Mouse (Mus musculus) cerebellum, adult (tissue): ENCODE measurements around the gene Pin1rt1.

ENCODE experiments used
- ATAC-seq: cut with Nextera tagmentation; 2 replicates; pipeline ENCODE4 v1.9.2; 2017; ENCODE audit warnings: mild to moderate bottlenecking, moderate library complexity, mixed read lengths; ENCODE audit not compliant: insufficient number of reproducible peaks, low FRiP score, low TSS enrichment

Pin1rt1 gene

DNA sequence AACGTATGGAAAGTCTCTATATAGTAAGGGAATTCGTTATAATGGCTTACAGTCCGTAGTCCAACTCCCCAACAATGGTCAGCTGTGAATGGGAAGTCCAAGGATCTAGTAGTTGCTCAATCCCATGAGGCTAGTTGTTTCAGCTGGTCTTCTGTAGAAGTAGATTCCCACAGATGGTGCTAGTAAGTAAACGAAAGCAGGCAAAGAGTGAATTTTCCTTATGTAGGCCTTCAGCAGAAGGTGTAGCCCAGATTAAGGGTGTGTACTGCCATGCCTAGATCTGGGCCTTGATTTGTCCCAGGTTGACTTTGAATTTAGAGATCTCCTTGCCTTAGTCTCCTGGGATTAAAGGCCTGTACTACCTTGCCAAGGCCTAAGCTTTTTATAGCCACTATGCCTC lies at the start of gene Pin1rt1:
Gene Pin1rt1 (minus strand): TSS at position 101 of the 400 bp plus-strand sequence.
- ATAC-seq: no peak

DNA sequence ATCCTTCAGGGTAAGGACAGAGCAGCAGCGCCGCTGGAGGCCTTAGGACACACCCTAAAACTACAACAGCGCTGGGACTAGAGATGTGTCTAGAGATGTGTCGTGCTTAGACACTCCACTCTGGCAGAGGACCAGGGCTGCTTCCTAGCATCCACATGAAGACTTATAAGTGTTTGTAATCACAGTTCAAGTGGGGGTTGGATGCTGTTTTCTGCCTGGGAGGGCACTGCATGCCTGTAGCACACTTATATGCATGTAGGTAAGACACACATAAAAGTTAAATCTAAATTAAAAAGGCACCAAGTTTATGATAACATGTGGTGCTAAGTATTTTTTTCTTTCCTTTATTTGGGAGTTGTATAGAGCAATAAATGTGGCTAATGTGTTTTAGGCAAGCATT lies 47.8 kb upstream of the Pin1rt1 start:
- no peak for ATAC-seq

DNA sequence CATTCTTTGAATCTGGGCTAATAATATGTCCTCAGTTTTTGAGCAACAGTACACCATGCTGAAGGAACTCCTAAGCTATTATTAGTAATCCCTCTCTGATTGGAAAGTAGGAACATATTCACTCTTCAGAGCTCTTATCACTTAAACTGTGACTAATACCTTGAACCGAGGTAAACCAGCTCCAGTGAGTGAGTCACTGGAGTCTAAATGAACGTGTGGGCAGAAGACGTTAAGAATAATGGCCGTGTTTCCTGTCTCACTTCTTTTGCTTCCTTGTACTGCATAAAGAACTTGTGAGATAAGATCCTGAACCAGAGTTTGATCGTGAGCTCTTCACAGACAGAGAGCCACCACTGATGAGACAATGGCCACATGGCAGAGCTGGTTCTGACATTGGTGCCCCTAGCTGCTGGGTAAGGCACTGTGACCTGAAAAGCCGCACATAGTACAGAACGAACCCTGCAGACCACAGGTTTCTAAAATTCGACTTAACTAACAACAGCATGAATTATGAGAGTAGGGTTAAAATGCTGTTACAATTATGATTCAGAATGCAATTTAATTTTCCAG lies 47.0 kb upstream of the Pin1rt1 start:
- ATAC-seq: no peak

DNA sequence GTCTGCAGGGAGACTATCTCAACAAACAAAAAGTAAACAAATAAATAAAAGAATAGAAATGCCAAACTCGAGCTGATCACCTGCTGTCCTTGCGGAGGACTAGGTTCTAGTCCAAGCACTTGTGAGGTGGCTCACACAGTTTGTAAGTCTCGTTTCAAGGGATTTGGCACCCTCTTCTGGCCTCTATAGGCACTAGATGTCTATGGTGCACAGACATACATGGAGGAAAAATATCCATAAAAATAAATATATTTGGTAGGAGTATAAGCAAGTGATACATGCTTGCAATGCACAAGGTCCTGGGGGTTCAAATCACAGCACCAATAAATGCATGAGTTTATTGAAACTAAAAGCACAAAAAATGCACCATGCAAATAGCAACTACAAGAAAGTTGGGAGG lies 34.4 kb upstream of the Pin1rt1 start:
- ATAC-seq: no peak

DNA sequence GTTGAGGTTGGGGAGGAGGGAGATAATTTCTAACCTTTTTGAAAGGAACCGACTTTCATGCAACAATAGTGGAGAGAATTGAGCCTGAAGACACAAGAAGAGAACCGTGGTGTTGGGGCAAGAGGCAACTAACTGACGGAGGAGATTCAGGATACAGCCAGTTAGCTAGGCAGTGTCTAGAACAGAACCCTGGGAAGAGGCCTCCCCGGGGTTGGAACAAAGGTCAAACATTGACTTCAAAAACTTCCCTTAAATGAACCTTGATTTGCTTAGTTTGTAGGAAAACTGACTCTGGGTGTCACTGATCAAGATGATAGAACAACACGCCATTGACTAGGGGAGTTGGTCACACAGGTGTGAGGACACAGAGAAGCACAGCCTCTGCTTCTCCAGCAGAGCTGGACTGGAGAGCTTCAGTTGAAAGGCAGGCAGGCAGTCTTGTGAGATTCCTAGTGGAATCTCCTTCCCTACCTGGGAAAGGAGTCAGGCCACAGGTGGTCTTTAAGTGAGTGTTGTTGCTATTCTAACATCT lies 32.5 kb upstream of the Pin1rt1 start:
- no peak for ATAC-seq

DNA sequence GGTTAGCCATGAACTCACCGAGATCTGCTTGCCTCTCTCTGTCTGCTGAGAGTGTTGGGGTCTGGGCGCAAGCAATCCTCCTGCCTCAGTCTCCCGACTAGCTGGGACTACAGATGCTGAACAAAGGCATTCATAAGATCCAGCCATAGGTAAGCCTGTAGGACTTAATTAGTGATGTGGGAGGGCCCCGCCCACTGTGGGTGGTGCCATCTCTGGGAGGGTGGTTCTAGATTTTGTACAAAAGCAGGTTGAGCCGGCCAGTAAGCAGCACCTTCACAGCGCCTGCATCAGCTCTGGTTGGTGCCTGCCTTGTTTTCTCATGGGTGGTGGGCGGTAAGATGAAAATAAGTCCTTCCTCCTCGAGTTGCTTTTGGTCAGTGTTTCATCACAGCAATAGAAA lies 30.1 kb upstream of the Pin1rt1 start:
- no peak for ATAC-seq

DNA sequence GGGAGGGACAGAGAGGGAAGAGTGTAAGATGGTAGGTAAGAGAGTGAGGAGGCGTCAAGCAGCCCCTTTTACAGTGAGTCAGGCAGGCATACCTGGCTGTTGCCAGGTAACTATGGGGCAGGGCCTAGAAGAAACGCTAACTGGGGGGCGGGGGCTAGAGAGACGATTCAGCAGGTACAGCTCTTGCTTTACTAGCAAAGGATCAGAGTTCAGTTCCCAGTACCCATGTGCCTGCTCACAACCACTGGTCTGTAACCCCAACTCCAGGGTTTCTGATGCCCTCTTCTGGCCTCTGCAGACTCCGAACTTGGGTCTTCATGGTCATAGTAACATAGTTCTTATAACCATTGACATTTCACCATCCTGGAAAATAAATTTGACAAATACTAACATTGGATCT lies 27.8 kb upstream of the Pin1rt1 start:
- no peak for ATAC-seq

DNA sequence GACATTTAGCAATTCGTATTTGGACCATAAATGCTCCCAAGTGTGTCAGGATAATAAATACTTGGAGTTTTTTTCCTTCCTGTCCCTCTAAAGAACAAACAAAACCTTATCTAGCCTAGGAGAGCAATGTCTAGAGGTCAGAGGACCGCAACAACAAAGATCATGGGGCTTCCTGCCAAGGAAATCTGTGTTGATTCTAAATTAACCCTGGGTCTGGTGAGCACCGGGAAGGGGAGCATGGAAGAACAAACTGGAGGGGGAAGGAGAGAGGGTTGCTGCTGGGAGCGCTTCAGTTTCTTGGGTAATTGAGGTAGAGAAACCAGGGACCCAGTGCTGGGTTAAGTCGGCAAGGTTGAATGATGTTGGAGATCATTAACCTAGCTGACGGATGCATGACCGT lies 27.0 kb upstream of the Pin1rt1 start:
- 0 out of 2 replicates have a peak, but pooled peaks have one; percentile 7 for ATAC-seq

DNA sequence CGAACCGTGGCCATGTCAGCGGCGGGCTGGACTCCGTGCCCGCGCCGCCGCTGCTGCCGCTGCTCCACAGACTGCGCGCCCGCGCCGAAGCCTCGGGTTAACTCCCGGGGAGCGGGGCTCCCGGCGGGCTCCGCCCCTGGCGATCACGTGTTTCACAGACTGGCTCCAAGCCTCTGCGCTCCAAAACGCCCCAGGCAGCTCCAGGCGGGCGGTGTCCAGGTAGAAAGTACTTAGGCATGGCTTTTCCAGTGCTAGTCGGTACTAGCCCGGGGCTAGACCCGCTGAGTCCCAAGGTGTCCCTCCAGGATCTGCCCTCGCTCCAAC lies 26.5 kb upstream of the Pin1rt1 start, which contains the start of gene Depdc7:
Gene Depdc7 (minus strand): TSS at position 138 of the 324 bp plus-strand sequence.
- ATAC-seq: peak; percentile 85

DNA sequence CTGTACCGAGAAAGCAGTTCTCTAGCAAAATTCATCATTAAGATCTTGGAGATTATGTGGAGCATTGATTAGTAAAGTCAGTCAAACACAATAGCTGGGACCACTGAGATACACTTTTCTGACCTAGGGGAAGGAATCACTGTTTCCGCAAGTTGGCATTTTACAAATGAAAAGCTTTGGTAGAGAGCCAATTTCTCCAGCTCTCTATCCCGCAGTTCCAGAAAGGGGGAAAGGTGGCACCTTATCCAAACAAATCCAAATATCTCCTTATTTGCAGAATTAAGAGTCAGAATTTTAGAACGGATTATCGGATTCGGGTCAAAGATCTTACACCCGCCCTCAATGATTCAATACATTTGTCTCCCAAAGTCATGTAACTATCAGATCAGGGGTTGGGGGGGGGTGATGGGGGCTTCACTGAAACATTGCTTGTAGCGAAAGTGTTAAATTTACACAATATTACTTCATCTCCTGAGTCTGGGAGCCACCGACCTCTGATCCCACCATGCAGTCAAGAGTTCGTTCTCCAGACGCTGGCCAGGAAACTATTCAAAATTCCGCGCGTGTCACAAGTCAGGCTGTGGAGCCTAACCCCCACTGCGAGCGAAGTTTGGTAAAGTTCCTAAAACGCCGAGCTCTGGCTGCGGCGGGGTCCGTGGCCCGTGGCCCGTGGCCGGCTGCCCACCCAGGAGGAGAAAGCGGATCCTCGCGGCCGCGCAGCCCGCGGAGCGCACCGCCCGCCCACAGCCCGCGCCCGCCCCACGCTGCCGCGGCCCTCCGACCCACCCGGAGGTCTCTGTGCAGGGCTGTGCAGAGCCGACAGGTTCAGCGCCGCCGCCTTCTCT lies 25.9 kb upstream of the Pin1rt1 start:
- no peak for ATAC-seq

DNA sequence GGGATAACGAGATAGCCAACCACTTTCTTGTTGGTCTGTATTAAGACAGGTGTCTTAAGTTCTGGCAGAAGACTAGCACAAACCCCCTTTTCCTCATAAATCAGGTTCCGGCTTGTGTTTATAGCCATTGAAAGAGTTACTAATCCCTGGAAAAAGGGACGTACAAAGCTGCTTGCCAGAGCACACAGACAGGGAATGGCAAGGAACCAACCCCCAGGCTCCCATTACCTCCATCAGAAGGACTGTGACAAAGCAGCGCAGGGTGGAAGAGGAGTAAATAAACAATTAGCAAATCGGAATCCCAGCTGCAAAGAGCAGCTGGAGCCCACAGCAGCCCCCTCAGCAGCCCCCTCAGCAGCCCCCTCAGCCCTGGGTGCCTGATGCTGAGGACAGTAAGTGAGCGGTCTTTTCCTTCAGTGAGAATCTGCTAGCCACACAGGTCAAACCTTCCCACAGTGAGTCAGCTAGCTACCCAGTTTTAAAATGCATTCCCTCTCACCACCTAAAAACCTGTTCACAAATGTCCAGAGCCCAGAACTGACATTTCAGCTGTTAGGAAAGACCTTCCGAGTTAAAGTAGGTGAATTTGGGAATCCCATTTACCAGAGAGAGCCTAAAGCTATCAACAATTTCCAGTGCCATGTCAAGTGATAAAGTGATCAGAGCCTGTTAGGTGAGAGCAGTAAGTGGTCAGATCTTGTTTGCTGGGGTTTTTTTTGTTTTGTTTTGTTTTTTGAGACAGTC lies 25.0 kb upstream of the Pin1rt1 start:
- ATAC-seq: no peak

DNA sequence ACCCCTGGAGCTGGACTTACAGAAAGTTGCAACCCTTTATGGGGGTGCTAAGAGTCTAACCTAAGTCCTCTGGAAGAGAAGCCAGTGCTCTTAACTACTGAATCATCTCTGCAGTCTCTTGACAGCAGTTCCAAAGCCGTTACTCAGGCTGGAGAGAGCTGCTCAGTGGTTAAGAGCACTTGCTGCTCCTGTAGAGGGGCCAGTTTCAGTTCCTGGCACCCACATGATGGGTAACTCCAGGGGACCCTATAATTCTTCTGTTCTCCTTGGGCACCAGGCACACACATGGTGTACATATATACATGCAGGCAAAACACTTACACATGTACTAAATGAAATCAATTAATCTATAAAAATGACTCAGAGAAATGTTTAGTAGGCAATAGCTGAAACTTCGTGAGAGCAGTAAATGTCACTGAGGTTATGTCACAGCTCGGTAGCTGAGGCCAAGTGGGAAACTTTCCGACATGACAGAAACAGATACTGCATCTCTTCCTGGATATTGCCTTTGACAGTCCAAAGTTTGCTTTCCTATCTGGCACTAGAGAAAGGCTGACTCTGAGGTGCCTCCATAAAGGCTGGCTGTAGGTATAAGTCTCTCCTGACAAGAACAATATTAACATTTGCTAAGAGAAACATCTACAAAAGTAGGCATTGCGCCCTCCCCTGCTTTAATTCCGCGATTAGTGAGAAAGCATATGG lies 24.2 kb upstream of the Pin1rt1 start:
- ATAC-seq: no peak

DNA sequence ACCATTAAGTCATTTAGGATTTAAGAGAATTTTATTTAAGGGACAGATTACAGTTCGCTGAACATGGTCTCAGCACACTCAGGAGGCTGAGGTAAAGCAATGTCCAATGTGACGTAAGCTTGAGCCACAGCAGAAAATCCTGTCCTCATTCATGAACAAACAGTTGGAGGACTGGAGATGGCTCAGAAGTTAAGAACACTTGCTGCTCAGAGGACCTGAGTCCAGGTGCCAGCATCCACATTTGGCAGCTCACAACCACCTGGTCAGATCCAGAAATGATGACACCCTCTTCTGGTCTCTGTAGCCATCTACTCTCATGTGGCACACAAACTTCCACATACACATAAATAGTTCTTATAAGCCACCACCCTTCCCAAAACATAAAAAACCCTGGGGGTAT lies 23.5 kb upstream of the Pin1rt1 start:
- ATAC-seq: no peak

DNA sequence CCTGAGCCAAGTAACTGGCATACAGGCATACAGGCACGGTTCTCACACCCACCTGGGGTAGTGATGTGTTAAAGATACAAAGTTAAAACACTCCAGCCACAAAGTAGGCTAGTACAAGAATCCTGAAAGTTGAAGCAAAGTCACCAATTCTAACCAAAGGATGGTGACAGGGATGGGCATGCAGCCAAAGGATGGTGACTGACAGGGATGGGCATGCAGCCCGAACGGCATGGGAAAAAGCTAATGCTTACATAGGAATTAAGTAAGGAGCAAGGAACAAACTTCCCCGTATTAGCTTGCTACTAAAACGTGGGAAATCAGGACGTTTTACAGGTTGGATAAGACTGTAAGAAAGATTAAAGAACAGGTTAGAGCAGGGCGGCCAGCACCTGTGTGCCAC lies 20.1 kb upstream of the Pin1rt1 start:
- ATAC-seq: no peak

DNA sequence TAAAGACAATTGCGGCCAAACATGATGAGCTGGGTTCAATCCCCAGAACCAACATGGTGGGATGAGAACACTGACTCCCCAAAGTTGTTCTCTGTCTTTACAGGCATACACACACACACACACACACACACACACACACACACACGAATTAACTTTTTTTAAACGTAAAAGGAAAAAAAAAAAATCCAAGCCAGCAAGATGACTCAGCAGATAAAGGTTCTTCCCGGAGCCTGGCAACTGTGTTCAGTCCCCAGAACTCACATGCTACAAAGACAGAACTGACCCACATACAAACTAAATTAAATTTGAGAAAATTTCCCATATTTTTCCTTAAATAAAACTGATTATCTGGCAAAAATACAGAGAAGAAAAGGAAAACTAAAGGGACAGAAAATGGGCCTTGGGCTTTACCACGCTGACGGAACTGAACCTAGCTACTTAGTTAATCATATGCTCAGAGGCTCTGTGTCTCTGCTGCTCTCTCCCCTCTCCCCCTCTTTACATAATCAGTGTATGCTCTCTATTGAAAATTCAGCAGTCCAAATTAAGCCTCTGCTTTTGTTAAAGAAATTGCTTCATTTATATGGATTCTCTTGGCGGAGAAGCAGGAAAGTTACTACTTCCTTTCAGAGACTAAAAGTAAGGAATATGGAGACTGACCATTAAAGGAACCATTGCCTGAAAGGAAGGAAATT lies 16.5 kb upstream of the Pin1rt1 start:
- ATAC-seq: no peak

DNA sequence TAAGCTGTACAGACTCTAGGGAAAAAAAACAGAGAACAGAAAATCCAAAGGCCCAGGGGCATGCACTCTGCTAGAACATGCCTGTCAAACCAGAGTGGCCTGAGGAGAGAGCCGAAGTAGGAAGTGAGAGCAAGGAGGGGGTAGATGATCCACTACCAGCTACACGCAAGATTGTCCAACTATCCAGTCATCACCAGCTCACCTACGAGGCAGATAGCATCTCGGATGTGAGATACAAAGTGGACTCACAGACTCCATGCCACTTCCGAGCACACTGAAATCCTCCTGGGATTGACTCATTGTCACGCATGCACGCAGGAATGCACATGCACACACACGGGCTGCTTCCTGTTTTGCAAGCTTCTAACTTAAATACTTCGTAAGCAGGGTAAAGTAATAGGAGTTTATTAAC lies 15.9 kb upstream of the Pin1rt1 start:
- no peak for ATAC-seq

DNA sequence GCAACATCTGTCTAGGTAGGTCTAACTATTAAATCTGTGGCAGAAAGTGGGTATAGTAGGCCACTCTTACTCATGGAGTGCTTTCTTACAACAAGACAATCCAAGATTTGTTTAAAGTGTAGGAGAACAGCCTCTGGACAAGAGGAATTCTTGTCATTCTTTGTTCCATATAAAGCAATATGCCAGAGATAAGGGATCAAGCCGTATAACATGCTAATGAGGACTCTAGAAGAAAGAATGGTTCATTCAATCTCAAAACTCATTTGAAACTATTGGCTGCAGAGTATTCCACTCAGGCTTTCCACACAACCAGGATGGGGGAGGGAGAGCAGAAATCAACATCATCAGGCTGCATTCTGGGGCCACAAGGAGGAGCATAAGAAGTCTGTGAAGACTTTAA lies 11.2 kb upstream of the Pin1rt1 start:
- no peak for ATAC-seq

DNA sequence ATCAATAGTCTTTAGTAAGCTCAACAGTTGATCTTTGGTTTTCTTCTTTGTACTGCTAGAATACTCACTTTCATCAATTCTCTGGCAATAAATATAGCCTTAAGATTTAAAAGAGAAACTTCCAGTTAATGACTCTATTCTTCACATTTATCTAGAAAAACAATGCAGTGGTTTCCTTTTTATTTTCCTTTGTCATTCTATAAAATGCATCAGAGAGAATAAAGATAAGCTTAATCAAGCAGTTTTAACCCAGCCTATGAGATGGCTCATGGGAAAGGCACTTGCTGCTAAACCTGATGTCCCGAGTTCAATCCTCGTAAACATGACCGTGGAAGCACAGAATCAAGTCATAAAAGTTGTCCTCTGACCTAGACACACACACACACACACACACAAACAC lies 5.8 kb upstream of the Pin1rt1 start:
- ATAC-seq: no peak

DNA sequence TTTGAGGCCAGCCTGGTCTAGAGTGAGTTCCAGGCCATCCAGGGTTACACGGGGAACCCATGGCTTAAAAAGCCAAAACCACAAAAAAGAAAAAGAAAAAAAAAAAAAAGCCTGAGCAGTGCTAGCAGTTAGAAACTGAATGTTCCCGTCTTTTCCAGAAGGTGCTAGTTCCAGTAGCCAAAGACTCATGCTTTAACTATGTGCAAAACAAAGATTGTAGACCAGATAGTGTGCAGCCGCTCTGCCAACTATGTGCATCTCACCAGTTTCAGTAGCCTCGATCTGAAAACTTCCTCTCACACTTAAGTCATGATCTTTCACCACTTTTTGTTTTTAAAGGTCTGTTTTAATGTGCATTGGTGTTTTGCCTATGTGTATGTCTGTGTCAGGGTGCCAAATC lies 1.6 kb upstream of the Pin1rt1 start:
- no peak for ATAC-seq

DNA sequence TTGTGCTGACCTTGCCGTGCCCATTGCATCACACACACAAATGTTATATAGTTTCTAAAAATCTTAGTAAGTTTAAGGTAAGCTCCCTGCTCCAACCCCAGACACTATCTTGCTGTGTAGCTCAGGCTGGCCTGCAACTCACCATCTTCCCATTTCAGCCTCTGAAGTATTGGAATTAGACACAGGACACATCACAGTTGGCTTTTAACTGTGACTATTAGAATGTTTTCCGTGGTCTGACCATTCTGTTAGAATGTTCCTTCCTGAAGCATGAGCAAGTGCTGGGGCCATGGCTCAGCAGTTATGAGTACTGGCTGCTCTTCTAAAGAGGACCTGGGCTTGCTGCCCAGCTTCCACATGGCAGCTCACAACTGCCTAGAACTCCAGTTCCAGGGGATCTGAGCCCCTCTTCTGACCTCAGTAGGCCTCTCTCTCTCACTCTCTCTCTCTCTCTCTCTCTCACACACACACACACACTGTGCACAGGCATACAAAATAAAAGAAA lies 1.1 kb upstream of the Pin1rt1 start:
- no peak for ATAC-seq
